Mouse (Mus musculus) ES-Bruce4 (cell line): ENCODE results near the gene Ssrp1.

Experiments used
- CTCF ChIP-seq: IDR thresholded peaks from one replicate; pipeline ENCODE4 v1.8.1; 2011; ENCODE audit warnings: low read depth, low read length
- EP300 ChIP-seq: IDR thresholded peaks from 2 replicates; pipeline ENCODE4 v1.6.1; 2011; ENCODE audit warnings: low read depth, low read length; ENCODE audit not compliant: insufficient read depth
- POLR2A ChIP-seq: IDR thresholded peaks from one replicate; pipeline ENCODE4 v1.8.1; 2011; ENCODE audit warnings: low read length; ENCODE audit not compliant: insufficient read depth

- no peak for TF ChIP-seq CTCF
- TF ChIP-seq POLR2A, result no peak
- TF ChIP-seq EP300, result no peak
Measured at GRCm38 (mm10) chr2:85026178-85026577, 10.9 kb upstream of the Ssrp1 start.
